Mouse (Mus musculus) brain, adult 10 weeks (tissue): ENCODE measurements around the gene Btbd7. TPM values are rescaled to one million over a fixed set of nuclear protein-coding genes. Genes with fewer than 3 reads are reported as not detected.

ENCODE experiments used
- polyA plus RNA-seq: library from polyadenylated mRNA; stranded (reverse); fragments of 350-450 nt; fragmentation: Illumina TruSeq; extraction: RNeasy Lipid Tissue Mini Kit (QIAGEN cat#74804); gene quantifications from one replicate; pipeline ENCODE4 v1.2.3, GENCODE M21; 2015; ENCODE audit warnings: low read depth, low replicate concordance

Btbd7 gene
- 9.7 TPM for polyA plus RNA-seq

GRCm38 (mm10) chr12:102878031-102878823 lies at the start of gene Btbd7:
Gene Btbd7 (minus strand): TSS chr12:102878471.

GRCm38 (mm10) chr12:102899091-102899490 lies 20.8 kb upstream of the Btbd7 start, which contains the start of gene Cox8c:
Gene Cox8c (plus strand): TSS chr12:102899316.

GRCm38 (mm10) chr12:102758403-102758756 lies 119.9 kb downstream of the Btbd7 start, which contains the start of gene Gm20604:
Gene Gm20604 (minus strand): TSS chr12:102758672.

GRCm38 (mm10) chr12:102757689-102758402 lies 120.4 kb downstream of the Btbd7 start, which contains the start of the genes Gm28051, Gon7 and Ubr7:
Gene Gm28051 (minus strand): TSS chr12:102757765.
Gene Gon7 (minus strand): TSS chr12:102757803.
Gene Ubr7 (plus strand): TSS chr12:102757967.

GRCm38 (mm10) chr12:102743589-102744574 lies 134.4 kb downstream of the Btbd7 start, which contains the start of the genes Moap1 and Tmem251:
Gene Moap1 (minus strand): TSS chr12:102743661.
Gene Tmem251 (plus strand): TSS chr12:102743762.

Other genes with a start within 250 kb of the Btbd7 start
- 45.3 TPM for gene Itpk1, start 173.5 kb downstream of the Btbd7 start, polyA plus RNA-seq
- gene Moap1, start 134.8 kb downstream of the Btbd7 start, polyA plus RNA-seq, result 40.9 TPM
- 5.4 TPM for gene Tmem251, start 134.7 kb downstream of the Btbd7 start, polyA plus RNA-seq
- gene Gm28051, start 120.7 kb downstream of the Btbd7 start, polyA plus RNA-seq, result not detected
- gene Gon7, start 120.7 kb downstream of the Btbd7 start, polyA plus RNA-seq, result 17.1 TPM
- gene Ubr7, start 120.5 kb downstream of the Btbd7 start, polyA plus RNA-seq, result 38.4 TPM
- 28.7 TPM for gene Gm20604, start 119.8 kb downstream of the Btbd7 start, polyA plus RNA-seq
- gene Cox8c, start 20.8 kb upstream of the Btbd7 start, polyA plus RNA-seq, result not detected
- gene Unc79, start 70.4 kb upstream of the Btbd7 start, polyA plus RNA-seq, result 21.9 TPM